Mouse (Mus musculus) heart, adult 2 months (tissue): ENCODE data around the gene Jtb.

Source experiments
- CTCF ChIP-seq: fragments of 200-600 bp; IDR thresholded peaks from 2 replicates; pipeline ENCODE4 v1.8.1; 2022; ENCODE audit warnings: antibody characterized with exemption, mild to moderate bottlenecking, moderate library complexity
- POLR2A ChIP-seq: fragments of 200-500 bp; IDR thresholded peaks from 2 replicates; pipeline ENCODE4 v1.6.1; 2011; ENCODE audit warnings: mild to moderate bottlenecking, low read depth, low read length, control low read depth; ENCODE audit not compliant: insufficient read depth

DNA sequence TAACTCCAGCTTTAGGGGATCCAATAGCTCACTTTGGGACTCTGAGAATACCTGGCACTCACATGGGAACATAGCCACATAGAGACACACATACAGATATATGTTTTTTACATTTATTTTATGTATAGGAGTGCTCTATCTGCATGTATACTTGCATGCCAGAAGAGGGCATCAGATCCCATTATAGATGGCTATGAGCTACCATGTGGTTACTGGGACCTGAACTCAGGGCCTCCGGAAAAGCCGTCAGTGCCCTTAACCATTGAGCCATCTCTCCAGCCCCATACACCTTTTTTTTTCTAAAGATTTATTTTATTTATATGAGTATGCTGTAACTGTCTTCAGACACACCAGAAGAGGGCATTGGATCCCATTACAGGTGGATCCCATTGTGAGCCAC lies 52.8 kb downstream of the Jtb start:
- TF ChIP-seq POLR2A (no peak), CTCF (peak; percentile 43)
